Mouse (Mus musculus): ENCODE measurements around the gene Capg. TPM values are rescaled to one million over a fixed set of nuclear protein-coding genes. Genes with fewer than 3 reads are reported as not detected.

Gene Capg
- total RNA-seq, 4 experiments from 2014 or later = 4.6 to 31.2 (median 16.4) TPM

DNA sequence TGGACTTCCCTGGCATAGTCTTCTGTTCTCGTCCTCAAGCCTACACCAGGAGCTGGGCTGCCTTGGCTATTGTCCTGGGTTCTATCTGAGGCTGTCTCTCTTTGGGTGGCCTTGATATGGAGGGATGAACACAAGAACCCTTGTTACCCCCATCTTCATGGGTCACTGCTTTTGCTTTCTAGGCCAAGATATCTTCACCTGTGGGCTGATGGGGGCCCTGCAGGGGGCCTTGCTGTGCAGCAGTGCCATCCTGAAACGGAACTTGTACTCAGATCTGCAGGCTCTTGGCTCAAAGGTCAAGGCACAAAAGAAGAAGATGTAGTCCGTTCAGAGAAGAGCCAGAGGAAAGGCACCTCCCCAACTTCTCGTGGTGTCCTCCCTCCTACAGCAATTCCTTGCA is 62.9 kb downstream of the Capg start:
- no peak for DNase-seq (ENCODE audit: low spot score in 2 of 2)

DNA sequence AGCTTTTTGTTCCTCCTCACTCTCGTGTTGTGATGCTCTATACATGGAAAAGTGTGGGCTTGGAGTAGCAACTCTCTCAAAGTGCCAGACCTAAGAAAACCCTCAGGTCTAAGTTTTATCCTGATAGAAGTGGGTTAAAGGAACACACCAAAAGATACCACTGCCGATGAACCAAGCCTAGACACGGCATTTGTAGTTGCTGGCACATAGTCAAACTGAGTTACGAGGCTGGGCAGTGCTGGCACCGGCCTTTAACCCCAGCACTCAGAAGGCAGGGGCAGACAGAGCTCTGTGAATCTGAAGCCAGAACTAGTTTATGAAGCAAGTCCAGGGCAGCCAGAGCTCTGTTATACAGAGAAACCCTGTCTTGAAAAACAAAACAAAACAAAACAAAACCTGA is 63.5 kb downstream of the Capg start:
- DNase-seq (ENCODE audit: low spot score in 2 of 2) = no peak

DNA sequence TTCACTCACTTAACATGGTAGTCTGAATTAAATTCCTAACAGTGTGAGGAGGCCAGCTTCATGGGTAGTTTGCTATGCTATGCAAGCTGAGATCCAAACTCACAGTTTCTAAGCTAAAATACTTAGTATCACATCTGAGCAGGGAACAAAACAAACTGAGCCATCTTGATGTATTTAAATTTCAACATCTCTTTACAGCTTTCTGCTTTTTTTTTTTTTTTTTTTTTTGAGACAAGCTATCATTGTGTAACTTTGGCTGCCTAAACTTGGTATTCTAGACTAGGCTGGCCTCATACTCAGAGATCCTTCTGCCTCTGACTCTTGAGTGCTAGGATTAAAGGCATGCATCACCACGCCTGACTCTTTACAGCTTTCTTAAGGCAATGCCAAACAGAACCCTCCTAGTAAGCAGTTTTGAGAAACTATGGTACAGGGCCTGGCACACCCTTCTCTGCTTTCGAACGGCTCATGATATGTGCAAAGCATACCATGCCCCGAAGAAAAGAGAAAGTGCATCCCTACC is 64.5 kb downstream of the Capg start:
- DNase-seq (ENCODE audit: low spot score in 2 of 2) = no peak

DNA sequence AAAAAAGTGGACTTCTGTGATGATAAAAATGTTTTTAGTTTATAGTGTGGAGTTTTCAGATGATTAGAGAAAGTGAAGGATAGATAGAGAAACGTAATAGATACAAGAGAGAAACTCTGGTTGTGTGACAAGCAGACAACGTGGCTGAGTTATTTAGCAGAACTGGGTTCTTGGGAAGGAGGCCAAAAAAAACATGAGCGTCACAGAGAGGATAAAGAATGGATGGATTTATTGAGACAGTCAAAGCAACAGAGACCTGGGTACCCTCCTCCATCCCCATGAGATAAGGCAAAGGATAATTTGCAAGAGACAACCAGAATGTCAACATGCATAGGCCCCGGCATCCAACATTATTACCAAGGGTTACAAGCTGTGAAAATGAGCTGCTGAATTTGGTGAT is 66.1 kb downstream of the Capg start:
- DNase-seq (ENCODE audit: low spot score in 2 of 2) = no peak

Other genes starting within 250 kb of the Capg start
- gene Sftpb, start 239.8 kb upstream of the Capg start, total RNA-seq (2022) = not detected
- gene Usp39, start 199.2 kb upstream of the Capg start, total RNA-seq (2022) = 10 to 100 TPM; 31.3 to 34.3 (median 32.4) TPM
- gene 0610030E20Rik, start 197.1 kb upstream of the Capg start, total RNA-seq (2022) = 10 to 100 TPM; 15.6 to 19.6 (median 18.1) TPM
- gene Tmem150a, start 188.9 kb upstream of the Capg start, total RNA-seq (2022) = 10 to 100 TPM; 10.9 to 13.4 (median 11.4) TPM
- 10 to 100 TPM; 72.3 to 86.0 (median 78.8) TPM for gene Rnf181, start 177.4 kb upstream of the Capg start, total RNA-seq (2022)
- 1 to 10 TPM; 3.8 to 8.8 (median 7.4) TPM for gene Vamp5, start 163.9 kb upstream of the Capg start, total RNA-seq (2022)
- gene Vamp8, start 153.7 kb upstream of the Capg start, total RNA-seq (2022) = 10 to 100 TPM; 12.5 to 33.9 (median 22.4) TPM
- gene Ggcx, start 130.1 kb upstream of the Capg start, total RNA-seq (2022) = 10 to 100 TPM; 24.5 to 33.3 (median 28.5) TPM
- 100 to 1,000 TPM; 176 to 184 (median 179) TPM for gene Mat2a, start 104.8 kb upstream of the Capg start, total RNA-seq (2022)
- 1 to 10 TPM in 2 of 4 experiments, under 1 TPM in 2; 0.47 to 1.8 (median 1.3) TPM for gene Sh2d6, start 22.7 kb upstream of the Capg start, total RNA-seq (2022)
- 10 to 100 TPM; 24.3 to 30.2 (median 26.8) TPM for gene Elmod3, start 54.0 kb downstream of the Capg start, total RNA-seq (2022)
- 100 to 1,000 TPM in 1 of 4 experiments, 10 to 100 TPM in 3; 63.5 to 114 (median 84.2) TPM for gene Retsat, start 54.1 kb downstream of the Capg start, total RNA-seq (2022)
- 100 to 1,000 TPM in 2 of 4 experiments, 10 to 100 TPM in 2; 92.8 to 106 (median 98.1) TPM for gene Tgoln1, start 72.6 kb downstream of the Capg start, total RNA-seq (2022)
- gene Tcf7l1, start 244.9 kb downstream of the Capg start, total RNA-seq (2022) = 1 to 10 TPM; 1.7 to 4.4 (median 3.8) TPM

Data from layer of hippocampus, adult 8-10 months (tissue).